Comparison of ENCODE assay signal across 14 mouse cellular contexts in the genomic region with DNA sequence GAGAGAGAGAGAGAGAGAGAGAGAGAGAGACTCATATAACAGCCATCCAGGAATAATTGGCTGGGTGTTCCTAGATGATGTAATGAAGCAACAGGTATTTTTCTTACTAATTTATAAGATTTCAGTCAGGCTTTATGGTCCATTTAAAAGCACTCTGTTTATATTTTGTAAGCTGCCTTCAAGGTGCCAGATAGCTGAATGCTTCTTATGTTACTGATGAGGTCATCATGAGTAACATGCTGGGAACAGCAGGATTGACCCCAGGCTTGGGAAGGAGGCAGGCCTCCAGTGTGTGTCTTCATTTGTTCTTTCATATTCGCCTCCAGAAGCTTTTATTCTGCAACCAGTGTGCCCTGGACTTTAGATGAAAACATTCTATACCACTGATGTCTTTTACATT.
DNase-seq lines count a peak whose midpoint lies in the region; ATAC-seq lines count a peak whose summit lies in the region.
"Had no signal": no experiment of that assay in that cellular context is flagged by ENCODE, and none has a peak within 500 bp of the region (broad histone marks: within the 10 kb centered on the region; RNA-seq: fewer than 3 reads in every experiment).

No protein-coding gene starts in this region.

- no peak overlapping the region for H3K9ac ChIP-seq in midbrain, embryonic 12.5 days (replicated peaks)
- H3K9ac ChIP-seq in midbrain, embryonic 14.5 days (replicated peaks; ENCODE audit: low read length): no peak overlapping the region
- H3K9ac ChIP-seq: hindbrain, embryonic 14.5 days; liver, embryonic 13.5 days had no signal

- no peak overlapping the region for H3K4me2 ChIP-seq in midbrain, embryonic 12.5 days (replicated peaks)
- no peak overlapping the region for H3K4me2 ChIP-seq in midbrain, embryonic 14.5 days (ENCODE audit: low read length)
- H3K4me2 ChIP-seq: hindbrain, embryonic 14.5 days; liver, embryonic 13.5 days had no signal

- no peaks in the 10 kb centered on the region for H3K4me1 ChIP-seq in midbrain, embryonic 12.5 days
- H3K4me1 ChIP-seq in midbrain, embryonic 14.5 days (ENCODE audit: control insufficient read depth, insufficient read depth, low read length): no peaks in the 10 kb centered on the region
- H3K4me1 ChIP-seq: liver, embryonic 13.5 days; megakaryocyte, embryonic 14.5 days had no signal

- H3K36me3 ChIP-seq in midbrain, embryonic 12.5 days: no peaks in the 10 kb centered on the region
- no peaks in the 10 kb centered on the region for H3K36me3 ChIP-seq in midbrain, embryonic 14.5 days (ENCODE audit: control insufficient read depth, insufficient read depth, low read length)
- H3K36me3 ChIP-seq: liver, embryonic 13.5 days had no signal

- peak; percentile 65 for ATAC-seq in cerebellum, adult (ENCODE audit: insufficient number of reproducible peaks, low FRiP score, low TSS enrichment)
- 0 out of 2 replicates have a peak, but pooled peaks have one; percentile 27 for ATAC-seq in midbrain, embryonic 12.5 days (ENCODE audit: low FRiP score, low read depth)
- no peak for ATAC-seq in midbrain, embryonic 14.5 days (ENCODE audit: low FRiP score, low TSS enrichment)
- ATAC-seq: intestine, postnatal 0 days had no signal

- DNase-seq in cerebellum, postnatal 4 days (ENCODE audit: low spot score in 2 of 2): no peak
- no peak for DNase-seq in midbrain, embryonic 14.5 days
- peak; percentile 42 for DNase-seq in embryo, embryonic 11 days
- peak; percentile 23 for DNase-seq in retina, embryonic 14.5 days (ENCODE audit: low spot score)
- no peak for DNase-seq in yolk sac, embryonic 10.5 days (ENCODE audit: low spot score)
- DNase-seq in c-Kit-positive CD71-positive TER-119-positive erythroid progenitor cells, embryonic 14.5 days (ENCODE audit: low spot score): no peak
- DNase-seq: kidney, postnatal 10 days; liver, embryonic 13.5 days had no signal

- no peaks in the 10 kb centered on the region for H3K27me3 ChIP-seq in midbrain, embryonic 12.5 days
- no peaks in the 10 kb centered on the region for H3K27me3 ChIP-seq in midbrain, embryonic 14.5 days (ENCODE audit: control insufficient read depth, insufficient read depth, low read length)
- H3K27me3 ChIP-seq: CH12.LX; liver, embryonic 13.5 days; megakaryocyte, embryonic 14.5 days had no signal

- WGBS in midbrain, embryonic 12.5 days: 52% methylated on average over 1 of the region's 1 CpGs
- 40% methylated on average over 1 of the region's 1 CpGs for WGBS in midbrain, embryonic 14.5 days

- no peak overlapping the region for H3K4me3 ChIP-seq in midbrain, embryonic 12.5 days
- H3K4me3 ChIP-seq in midbrain, embryonic 14.5 days (replicated peaks; ENCODE audit: low read depth, low read length): no peak overlapping the region
- H3K4me3 ChIP-seq: liver, embryonic 13.5 days; megakaryocyte, embryonic 14.5 days had no signal

- no peaks in the 10 kb centered on the region for H3K9me3 ChIP-seq in midbrain, embryonic 12.5 days
- H3K9me3 ChIP-seq in midbrain, embryonic 14.5 days (ENCODE audit: control insufficient read depth, low read length): no peaks in the 10 kb centered on the region
- H3K9me3 ChIP-seq: liver, embryonic 13.5 days; megakaryocyte, embryonic 14.5 days had no signal

- no peak overlapping the region for H3K27ac ChIP-seq in midbrain, embryonic 12.5 days (replicated peaks)
- no peak overlapping the region for H3K27ac ChIP-seq in midbrain, embryonic 14.5 days (replicated peaks; ENCODE audit: low read depth, low read length)
- H3K27ac ChIP-seq: hindbrain, embryonic 14.5 days; liver, embryonic 13.5 days had no signal

Comparison
In these comparisons a context has a peak if more than half of its experiments do, and no peak if none do; other contexts are left out.
1. DNase-seq: peak in embryo, embryonic 11 days (single experiment) and retina, embryonic 14.5 days (single experiment); none in cerebellum, postnatal 4 days (0 of 2), midbrain, embryonic 14.5 days (single experiment), yolk sac, embryonic 10.5 days (single experiment) and c-Kit-positive CD71-positive TER-119-positive erythroid progenitor cells, embryonic 14.5 days (single experiment).